Mouse (Mus musculus): ENCODE measurements around the gene Scaper. TPM values are rescaled to one million over a fixed set of nuclear protein-coding genes. Genes with fewer than 3 reads are reported as not detected.

The Scaper gene
- total RNA-seq, 4 experiments from 2014 or later: 8.0 to 9.3 (median 8.8) TPM

DNA sequence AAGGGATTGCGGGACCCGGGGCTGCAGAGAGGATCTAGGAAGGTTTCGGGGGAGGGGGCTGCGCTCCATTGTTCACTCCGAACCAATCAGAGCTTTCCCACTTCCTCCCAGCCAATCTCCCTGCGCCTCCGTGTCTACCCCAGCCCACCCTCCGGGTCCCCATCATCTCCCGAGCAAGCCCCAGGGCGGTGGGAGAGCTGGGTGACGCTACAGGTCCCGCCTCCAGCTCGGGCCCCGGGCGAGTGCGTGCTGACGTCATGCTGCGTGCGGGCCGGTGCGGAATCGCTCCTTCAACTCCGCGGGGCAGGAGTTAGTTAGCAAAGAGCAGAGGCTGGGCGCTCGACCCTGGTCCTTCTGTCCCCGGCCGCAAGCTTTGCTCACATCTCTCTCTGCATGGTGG, 397.0 kb downstream of the Scaper start:
- DNase-seq (ENCODE audit: low spot score in 2 of 2): peak; percentile 3 to 17

DNA sequence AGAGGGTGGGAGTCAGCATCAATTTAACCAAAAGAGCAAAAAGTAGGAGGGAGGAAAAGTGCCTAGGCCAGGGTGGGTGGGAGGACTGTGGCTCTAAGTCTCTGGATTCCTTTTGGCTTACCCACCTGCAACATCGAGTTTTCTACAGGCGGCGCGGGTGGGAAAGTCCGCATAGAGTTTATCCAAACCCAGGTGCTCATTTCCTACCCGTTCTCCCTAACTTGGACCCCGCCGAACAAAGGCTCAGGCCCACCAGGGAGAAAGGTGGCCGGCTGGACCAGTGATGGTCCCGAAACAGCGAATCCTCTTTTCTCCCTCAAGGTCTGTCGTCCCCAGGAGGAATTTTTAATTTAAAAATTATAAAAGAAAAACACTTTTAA, 397.5 kb downstream of the Scaper start:
- no peak for DNase-seq (ENCODE audit: low spot score in 2 of 2)

DNA sequence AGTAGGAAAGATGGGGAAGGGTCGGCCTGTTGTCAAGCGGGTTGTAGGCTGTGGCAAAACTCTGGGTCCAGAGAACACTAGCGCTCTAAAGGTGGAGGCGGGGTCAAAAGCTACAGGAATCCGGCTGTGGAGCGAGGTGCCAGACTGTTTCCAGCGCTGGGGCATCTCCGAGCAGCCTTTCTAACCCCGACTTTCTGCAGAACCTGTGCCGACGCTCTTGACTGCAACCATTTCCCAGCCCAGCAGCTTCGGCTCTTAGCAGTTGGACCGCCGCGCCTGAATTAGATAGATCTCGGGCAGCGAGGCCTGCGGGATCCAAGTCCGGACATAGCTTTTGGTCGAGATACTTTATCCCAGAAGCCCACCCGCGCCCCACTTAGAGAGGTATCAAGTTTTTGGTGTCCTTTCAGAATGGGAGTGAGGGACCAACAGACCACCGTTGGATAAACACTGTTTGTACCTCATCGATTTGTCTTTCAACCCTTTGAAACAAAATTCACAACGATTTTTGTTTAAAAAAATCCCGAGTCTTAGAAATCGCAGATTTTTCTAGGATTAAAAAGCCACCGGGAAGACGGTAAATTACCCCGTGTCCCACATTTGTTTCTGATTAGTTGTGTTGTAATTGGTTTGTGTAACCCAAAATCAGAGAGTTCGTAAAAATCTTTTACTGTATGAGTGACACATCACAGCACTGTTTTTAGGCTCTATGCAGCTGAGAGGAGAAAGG, 398.1 kb downstream of the Scaper start:
- no peak for DNase-seq (ENCODE audit: low spot score in 2 of 2)

DNA sequence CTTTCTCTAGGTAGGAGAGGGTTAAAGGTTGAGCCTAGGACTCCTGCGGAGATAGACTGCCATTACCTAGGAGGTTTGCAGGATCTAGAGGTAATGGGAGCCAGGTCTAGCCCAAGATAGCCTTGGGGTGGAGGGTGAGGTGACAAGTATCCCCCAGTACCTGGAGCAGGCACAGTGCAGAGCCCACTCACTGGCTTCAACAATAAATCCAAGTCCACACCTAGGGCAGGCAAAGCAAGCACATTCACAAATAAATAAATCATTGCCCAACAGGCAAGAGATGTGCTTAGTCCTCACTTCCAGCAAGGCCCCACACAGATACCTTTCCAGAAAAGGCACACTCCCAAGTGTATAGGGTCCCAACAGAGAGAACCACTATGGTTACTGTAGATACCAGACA, 398.9 kb downstream of the Scaper start:
- no peak for DNase-seq (ENCODE audit: low spot score in 2 of 2)

DNA sequence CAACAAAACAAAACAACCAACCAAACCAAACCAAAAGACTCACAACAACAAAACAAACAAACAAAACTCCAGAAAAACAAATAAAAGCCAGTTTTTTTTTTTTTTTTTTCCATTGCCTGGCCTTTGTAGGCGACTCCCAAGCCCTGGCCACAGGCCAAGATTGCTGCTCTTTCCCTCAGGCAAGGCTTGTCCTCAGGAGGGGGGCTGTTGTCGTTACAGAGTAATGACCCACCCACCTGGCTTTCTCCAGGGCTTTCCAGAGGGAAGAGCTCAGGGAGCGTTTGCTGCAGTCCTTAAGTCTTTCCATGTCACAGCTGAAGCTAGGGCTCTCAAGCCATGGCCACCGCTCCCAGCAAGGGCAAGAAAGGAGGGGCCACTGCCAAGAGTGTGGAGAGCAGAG, 399.5 kb downstream of the Scaper start, which contains the start of gene Isl2:
Gene Isl2, plus strand, starts transcription at position 296 of the 400 bp plus-strand sequence.
- DNase-seq (ENCODE audit: low spot score in 2 of 2): no peak

DNA sequence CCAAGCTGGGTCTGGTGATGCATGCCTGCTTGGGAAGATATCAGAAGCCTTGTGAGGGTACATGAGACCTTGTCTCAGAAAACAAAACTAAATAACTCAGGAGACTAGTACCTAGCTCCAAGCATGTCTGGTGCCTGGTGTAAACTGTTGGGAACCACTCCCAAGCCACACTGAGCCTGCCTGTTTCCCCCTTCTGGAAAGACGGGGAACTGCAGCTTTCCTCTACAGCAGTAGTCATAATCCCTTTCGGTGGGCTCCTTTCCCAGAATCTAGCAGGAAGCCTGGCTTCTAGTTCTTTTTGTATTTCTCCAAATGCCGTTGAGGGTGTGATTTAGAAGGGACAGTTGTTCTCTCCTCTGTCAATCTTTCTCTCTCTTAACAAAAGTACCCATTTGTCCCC, 402.0 kb downstream of the Scaper start:
- DNase-seq (ENCODE audit: low spot score in 2 of 2): peak; percentile 26 to 27

DNA sequence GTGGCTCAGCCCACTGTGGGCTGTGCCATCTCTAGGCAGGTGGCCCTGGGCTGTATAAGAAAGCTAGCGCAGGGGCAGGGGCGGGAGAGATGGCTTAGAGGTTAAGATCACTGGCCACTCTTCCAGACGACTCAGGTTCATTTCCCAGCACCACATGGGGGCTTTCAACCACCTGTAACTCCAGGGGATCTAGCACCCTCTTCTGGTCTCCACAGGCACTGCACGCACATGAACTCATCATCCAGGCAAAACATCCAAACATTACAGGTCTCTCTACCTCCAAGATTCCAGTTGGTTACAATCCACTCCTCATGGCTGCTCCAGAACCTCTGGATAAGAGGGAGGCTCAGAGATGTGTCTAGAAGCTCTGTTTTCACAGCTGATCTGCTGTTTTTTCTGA, 412.2 kb downstream of the Scaper start:
- no peak for DNase-seq (ENCODE audit: low spot score in 2 of 2)

DNA sequence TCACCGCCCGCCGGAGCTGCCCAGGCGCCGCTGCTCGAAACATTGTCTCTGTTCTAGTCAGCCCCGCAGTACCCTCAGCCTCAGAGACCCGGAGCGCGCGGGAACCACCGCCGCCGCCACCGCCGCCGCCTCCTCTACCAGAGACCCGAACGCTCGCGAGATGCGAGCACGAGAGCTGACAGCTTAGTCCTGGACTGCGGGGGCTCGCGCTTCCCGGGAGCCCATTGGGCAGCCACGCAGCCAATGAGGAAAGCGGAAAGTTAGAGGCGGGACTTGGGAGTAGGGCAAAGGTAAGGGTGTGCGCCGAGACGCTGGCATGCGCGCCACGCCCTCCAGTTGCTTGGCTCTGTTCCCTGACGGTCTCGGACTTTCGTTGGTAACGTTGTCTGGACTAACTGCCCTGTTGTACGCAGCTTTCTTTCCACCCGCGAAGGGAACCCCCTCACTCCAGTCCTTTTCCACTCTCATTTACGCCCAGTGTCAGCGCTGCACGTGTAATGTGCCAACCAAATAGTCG, 425.8 kb downstream of the Scaper start, which contains the start of gene Etfa:
Gene Etfa, minus strand, starts transcription at position 217 of the 517 bp plus-strand sequence.
- DNase-seq (ENCODE audit: low spot score in 2 of 2): peak; percentile 87 to 94

DNA sequence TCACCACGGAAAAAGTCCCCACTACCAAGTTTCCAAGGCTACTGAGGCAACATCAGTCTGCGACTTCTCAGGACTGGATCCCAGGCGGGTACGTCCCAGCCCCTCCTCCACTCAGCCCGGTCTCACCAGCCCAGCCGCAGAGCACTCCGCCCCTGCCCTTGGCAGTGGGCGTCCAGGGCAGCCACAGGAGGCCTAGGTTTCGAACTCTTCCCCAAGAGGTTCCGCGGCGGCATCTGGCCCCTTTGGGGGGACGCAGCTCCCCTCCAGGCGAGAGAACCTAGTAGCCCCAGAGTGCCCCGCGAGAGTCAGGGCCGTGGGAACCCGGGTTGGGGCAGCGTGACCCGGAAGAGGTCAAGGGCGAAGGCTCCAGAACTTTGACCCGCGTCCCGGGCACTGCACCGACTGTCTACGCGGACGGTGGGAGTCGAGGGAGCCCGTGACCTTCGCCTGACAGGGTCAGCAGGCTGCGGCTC, 426.4 kb downstream of the Scaper start:
- DNase-seq (ENCODE audit: low spot score in 2 of 2): no peak

DNA sequence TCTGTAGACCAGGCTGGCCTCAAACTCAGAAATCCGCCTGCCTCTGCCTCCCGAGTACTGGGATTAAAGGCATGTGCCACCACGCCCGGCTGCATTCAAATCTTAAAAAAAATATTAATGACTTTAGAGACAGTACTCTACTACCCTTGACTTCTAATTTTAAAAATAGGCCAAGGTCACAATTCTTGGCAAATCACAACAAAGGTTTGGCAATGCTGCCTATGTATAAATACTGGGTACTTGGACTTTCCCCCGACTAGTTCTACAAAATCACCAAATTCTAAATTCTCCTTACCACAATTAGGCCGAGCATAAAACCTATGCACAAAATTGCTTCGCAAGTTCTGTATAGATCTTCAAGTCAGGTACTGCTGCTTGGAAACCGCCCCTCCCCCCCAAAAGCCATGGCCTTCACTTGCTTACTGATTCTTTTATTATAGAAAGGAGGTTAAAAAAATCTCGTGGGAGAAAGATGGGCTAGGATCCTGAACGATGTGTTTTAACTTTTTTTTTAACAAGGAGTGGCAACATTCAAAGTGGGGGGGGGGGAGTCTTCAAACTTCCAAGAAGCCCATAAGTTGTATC, 427.2 kb downstream of the Scaper start:
- no peak for DNase-seq (ENCODE audit: low spot score in 2 of 2)

DNA sequence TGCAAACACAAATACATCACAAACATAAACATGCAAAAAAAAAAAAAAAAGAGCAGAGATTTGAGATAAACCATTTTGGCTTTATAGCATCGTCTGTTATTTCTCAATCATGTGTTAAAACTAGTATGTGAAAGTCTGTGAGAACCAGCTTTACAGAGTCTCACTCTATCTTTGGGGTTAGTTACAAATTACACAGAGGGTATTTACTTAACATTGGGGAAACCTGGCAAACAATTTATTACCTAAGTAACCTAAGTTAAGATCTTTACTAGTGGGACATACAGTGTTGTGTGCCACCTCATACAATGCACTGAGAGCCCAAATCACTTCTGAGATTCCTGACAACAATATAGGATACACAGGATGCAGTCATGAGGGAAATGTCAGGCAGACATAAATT, 428.2 kb downstream of the Scaper start:
- no peak for DNase-seq (ENCODE audit: low spot score in 2 of 2)

DNA sequence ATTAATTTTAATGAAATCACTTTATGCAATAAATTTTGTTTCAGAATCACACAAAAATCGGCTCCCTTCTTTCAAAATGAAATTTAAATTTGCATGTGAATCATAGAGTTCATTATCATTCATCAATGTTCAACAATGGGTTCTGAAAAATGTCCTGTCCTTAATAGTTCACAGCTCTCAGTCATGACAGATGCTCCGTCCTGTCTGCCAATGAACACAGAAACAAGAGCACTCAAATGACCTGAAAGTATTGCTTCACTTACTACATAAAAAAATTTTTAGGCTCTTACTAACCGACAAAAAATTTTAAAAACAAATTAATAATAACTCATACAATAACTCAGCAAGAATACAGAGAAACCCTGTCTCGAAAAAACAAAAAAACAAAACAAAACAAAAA, 429.2 kb downstream of the Scaper start:
- no peak for DNase-seq (ENCODE audit: low spot score in 2 of 2)

DNA sequence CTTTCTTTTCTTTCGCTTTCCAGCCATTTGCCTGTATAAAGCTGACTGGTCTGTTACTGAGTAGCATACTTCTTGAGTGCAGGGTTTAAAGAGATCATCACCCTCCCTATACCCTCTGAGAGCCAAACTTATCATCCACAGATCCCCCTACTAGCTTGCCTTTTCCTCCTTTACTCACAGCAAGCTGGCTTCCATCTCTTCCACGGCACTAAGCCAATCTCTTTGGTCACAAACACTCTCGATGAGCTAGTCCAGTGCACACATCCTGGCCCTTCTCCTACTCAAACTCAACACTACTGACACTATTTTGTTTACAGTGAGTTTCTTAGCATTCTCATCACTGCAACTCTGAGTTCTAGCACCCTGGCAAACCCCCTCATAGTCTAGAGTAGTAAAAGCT, 430.0 kb downstream of the Scaper start:
- no peak for DNase-seq (ENCODE audit: low spot score in 2 of 2)

Other genes starting within 250 kb of the Scaper start
- not detected for gene 4930563M21Rik, start 72.4 kb upstream of the Scaper start, total RNA-seq (2022)
- 10 to 100 TPM; 19.0 to 21.3 (median 19.6) TPM for gene Rcn2, start 103.7 kb upstream of the Scaper start, total RNA-seq (2022)
- gene Pstpip1, start 151.8 kb upstream of the Scaper start, total RNA-seq (2022): under 1 TPM; 0.17 to 0.83 (median 0.32) TPM
- 100 to 1,000 TPM; 105 to 114 (median 107) TPM for gene Tspan3, start 227.4 kb upstream of the Scaper start, total RNA-seq (2022)